Mouse (Mus musculus) urinary bladder, postnatal 14 days (tissue): ENCODE results near the gene Pex7.
A peak's percentile ranks its signal among the peaks of the same experiment; 100 is the strongest.

Experiments
- DNase-seq: peaks from one replicate; pipeline ENCODE4 v3.0.0; 2021; ENCODE audit warnings: low spot score

Gene Pex7

DNA sequence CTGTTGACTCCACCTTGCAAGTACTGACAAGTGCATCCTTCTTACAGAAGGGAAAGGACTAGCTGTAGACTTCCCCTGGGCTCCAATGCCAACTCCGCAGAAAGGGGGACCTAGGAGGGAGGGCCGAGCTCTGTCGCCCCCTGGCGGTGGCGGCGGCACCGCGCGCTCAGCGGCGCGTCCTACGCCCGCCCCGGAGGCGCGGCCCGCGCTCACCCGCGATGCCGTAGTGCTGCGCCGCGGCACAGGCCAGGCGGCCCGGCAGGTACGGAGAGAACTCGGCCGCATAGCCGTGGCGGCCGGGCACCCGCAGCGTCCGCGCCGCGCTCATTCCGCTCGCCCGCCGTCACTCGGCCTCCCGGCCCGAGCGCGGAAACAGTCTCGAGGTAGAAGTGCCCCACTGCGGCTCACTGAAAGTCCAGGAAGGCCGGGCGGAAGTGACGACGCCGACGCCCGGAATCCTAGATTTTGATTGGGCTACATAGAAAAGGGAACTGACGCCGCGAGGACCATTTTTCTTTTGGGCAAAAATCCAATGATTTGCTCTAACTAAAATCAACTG is at the start of gene Pex7:
Gene Pex7 (minus strand): TSS at position 444 of the 559 bp plus-strand sequence.
- peak; percentile 92 for DNase-seq

DNA sequence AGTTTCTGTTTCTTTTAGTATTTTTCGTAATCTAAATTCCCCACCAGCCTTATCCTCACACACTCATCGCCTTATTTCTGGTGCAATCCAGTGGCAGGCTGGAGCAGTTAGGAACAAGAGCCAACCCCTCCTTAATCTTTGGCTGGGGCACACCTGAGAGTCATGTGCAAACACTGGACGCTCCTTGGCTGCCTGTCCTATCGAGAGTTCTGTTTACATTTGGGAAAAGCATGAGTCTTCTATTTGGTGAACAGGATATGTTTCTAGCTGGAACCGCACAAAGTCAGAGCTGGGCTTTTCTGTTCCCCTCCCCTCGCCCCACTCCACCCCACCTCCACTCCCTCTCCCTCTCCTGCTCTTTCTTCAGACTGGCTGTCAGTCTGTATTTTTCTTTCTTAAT is 49.3 kb upstream of the Pex7 start:
- peak; percentile 65 for DNase-seq

DNA sequence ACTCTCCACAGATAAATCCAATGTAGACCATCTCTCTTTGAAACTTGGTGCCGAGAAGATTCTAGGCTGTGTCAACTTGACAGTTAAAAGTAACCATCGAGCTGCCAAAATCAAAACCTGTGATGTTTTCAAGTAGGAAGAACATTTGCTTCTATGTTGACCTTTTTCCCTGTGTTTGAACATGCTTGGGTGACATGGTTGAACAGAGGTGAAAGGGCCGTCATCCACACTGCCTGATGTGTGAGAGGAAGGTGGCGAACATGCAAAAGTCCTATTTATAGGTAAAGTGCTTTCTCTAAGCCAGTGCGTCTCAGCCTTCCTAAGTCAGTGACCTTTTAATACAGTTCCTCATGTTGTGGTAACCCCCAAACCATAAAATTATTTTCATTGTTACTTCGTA is 48.3 kb upstream of the Pex7 start:
- no peak for DNase-seq

DNA sequence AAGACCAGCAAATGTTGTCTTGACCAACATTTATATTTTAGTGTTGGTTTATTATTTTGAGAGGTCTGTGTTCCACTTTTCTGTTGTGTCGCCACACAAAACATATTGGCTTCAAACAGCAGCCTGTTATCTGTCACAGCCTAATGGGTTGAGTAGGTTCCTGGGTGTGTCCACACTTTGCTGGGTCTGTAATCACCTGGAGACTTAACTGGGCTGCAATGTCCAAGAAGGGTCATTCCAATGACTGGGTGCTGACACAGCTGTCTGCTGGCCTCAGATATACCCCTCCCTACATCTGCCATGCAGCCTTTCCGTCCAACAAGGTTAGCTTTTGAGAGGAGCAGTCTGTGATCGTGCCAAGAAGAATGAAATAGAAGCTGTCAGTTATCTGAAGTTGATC is 47.1 kb upstream of the Pex7 start:
- no peak for DNase-seq

DNA sequence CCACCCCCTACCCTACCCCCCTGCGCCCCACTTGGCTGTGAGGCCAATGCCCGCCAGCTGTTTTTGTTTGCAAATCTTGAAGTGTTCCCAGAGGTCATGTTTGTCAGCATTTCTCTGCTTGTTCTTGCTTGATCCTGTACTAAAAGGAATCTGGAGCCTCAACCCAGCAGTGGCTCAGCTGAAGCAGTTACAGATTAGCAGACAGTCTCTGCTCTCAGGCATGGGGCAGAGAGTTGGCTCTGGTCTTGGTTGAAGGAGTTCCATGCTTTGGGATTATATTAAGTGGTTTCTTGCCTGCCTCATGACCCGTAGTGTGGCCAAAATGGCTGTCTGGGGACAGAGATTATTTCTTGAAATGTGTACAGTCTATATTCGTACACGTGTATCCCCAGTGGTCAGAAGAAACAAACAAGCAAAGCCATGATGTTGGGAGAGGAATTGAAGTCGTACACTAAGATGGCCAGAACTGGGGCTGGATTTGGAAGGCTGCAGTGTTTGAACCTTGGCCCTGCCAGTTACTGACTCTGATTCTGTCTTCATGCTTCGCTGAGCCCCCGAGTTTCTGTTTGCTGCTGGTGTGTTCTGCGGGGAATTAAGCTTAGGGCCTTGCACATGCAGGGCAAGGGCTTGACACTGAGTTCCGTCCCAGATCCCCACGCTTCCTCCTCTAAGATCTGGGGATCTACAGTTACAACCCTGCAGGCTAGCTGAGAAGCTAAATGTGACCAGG is 45.7 kb upstream of the Pex7 start:
- DNase-seq: no peak

DNA sequence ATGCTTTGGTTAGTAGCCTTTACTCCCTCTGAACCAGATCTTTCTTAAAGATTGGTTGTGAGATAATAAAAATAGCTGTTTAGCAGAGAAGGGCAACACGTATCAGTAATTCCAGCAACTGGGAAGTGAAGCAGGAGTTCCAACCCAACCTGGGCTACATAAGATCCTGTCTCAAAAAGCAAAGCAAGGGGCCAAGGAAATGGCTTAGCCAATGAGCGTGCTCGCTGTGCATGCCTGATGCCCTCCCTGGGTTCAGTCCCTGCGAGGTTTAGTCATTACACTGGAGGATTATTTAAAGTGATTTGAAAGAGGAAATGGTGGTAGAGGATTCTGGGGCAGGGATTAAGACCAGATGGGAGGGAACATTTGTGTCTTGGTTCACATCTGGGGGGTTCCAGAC is 41.6 kb upstream of the Pex7 start:
- no peak for DNase-seq

DNA sequence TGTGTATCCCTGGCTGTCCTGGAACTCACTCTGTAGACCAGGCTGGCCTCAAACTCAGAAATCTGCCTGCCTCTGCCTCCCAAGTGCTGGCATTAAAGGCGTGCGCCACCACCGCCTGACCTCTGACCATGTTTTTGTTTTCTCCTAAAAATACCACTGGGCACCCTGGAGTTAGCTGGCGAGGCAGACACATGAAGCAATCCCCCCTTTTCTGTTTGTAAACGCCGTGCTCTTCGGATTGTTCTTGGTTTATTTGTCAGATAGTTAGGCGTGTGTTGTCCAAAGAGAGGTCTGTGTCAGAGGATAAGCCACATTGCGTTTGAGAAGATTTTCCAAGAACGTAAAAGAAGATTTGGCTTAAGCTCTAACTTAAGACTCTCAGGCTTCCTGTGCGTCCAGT is 40.9 kb upstream of the Pex7 start:
- DNase-seq: no peak

DNA sequence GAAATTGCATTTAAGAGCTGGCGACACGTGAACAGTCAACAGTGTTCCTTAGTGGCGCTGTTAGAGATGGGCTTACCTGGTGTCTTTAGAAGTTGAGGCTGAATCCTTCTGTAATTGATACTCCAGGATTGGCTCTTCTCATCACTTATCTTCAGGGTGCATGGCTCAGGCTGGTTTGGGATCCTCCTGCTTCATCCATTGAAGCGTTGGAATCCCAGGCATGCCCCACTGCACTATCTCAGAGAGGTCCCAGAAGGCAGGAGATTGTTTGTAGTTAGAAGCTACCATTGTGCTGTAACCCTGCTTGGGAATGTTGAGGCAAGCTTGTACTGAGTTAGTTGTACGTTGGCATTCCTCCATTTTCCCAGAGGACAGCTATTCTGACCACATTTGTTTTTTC is 40.4 kb upstream of the Pex7 start:
- no peak for DNase-seq

DNA sequence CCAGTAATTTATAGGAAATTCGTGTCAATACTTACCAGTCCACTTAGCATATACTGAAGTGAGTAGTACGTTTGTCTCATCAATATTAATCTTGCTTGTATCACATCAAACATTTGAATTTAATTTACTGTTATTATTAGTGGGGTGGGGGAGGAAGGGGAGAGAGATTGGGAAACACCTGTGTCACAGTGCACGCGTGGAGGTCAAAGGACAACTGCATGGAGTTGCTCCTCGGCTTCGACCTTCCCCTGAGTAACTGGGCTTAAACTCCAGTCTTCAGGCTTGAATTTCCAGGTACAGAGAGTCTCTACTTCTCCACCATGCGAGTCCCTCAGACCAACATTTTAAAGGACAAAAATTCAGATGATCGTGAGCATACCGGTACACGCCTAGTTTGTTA is 40.0 kb upstream of the Pex7 start:
- DNase-seq: no peak

DNA sequence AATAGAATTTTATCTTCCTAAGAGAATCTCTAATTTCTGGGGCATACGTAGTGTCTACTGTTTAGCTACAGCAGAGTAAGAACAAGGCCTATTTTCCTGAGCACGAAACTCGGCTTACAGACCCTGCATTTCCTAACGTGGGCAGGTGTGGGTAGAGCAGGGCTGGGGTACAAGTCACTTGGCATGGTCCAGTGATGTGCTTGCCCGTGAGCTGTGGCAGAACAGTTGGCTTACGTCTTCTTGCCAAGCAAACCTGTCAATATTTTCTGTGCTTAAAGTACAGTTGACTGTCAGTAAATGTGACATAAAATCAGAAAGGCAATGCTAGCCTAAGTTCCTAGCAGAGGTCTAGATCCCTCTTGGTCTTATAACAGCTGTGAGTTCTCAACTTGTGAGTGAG is 39.2 kb upstream of the Pex7 start:
- no peak for DNase-seq

DNA sequence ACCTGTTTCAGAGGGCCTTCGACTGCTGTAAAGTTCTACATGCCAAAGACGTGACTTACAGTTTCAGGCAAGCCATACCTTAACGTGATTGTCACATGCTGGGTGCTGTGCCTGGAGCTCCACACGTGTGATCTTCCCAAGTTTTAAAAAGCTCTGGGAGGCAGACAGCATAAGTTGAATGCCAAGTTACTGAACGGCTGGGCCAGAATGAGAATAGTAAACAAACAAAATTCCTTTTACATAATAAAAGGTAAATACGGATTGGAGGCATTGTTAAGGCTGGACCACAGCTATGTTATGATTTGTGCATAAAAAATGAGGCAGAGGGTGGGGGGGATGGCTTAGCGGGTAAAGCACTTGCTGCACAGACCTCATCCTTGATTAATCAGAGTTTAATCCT is 38.2 kb upstream of the Pex7 start:
- DNase-seq: no peak

DNA sequence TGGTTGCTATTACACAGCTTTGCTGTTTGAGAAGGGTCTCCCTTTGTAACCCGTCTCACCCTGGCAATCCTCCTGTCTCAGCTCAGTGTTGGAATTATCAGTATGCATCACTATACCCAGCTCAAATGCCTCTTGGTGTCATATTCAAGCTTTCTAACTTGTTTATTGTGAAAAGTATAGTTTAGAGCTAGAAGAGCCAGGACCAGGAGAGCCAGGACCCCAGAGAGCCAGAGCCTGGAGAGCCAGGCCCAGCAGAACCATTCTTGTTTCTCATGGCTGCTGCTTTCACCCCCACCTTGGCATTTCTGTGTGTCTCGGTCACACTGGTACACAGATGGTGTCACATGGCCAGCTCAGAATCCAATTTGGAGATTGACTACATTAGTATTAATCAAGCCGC is 35.1 kb upstream of the Pex7 start:
- no peak for DNase-seq

DNA sequence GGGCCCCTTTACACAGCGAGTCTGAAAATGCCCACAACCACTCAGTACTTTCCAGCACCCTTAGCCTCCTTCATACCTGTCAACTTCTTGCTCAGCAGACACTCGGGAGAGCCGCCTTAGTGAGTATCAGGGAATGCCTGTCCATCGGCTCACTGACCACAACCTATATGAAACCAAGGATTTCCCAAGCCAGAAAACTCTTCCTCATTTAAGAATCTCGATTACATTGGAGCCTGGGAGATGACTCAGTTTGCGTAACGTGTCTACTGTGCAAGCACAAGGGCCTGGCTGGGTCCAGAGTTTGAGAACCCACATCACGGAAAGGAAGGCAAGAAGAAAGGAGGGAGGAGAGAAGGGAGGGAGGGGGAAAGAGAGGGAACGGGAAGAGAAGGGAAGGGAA is 34.4 kb upstream of the Pex7 start:
- DNase-seq: no peak

DNA sequence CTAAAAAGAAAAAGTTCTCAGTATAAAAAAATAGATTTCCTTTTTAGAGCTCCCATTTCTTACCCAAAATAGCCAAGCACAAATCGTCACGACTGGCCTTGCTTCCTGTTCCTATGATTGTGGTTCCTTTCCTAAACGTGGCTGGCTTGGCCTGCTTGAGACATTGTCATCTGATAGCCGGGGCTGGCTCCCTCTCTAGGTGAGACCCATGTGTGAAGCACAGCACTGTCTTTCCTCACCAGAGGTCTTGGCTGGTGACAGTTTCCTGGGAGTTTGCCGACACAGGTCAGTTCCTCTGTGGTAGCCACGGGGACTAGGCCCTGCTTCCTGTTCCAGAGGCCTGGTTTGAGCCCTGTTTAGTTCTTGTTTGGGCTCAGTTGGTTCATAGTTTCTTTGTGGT is 33.6 kb upstream of the Pex7 start:
- DNase-seq: no peak

DNA sequence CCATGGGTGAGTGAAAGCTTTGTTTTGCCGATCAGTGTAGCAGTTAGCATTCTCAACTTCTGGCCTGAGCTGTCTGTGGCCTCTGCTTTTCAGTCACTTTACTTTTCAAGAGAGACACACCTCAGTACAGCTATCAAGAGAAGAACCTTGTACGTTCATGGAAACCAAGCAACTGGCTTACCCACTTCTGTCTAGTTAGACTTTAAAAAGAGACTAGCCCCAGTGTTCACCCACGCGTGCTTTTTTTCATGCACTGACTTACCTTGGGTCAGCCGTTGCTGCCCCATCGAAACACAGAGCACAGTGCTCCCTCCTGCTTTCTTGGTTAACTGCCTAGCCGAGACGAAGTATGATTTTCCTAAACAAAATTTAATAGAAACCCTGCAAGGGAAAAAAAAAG is 33.1 kb upstream of the Pex7 start:
- DNase-seq: no peak

DNA sequence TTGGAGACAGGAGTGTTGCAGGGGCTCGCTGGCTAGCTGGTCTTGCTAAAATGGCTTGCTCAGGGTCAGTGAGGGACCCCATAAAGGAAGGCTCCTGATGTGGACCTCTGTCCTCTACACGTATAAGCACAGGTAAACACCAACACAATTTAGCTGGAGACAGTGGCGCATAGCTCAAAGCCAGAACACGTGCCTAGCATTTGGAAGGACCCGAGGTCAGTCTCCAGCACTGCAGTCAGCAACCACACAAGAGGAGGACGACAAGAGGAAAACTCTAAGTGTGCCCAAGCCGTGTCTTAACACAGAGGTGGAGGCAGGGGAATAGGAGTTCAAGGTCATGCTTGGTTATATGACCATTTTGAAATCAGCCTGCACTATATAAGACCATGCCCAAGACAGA is 32.6 kb upstream of the Pex7 start:
- DNase-seq: no peak

DNA sequence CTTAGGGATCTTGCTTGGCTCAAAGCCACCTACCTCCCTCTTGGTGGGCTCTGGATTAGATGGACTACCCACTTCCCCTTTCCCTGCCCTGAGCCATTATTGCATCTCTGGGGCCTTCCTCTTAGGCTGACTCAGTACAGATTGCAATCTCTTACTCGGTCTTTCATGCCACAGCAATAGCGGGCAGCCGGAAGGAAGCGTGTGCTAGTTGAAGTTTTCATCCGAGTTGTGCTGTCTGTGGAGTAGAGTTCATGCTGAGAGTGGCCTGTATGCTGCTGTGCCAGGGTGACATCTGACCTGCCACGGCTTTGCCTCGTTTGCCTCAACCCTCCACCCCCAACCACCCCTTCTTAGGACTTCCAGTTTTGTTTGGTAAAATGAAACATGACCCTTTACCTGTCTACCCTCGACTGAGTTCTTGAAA is 31.8 kb upstream of the Pex7 start:
- DNase-seq: peak; percentile 39

DNA sequence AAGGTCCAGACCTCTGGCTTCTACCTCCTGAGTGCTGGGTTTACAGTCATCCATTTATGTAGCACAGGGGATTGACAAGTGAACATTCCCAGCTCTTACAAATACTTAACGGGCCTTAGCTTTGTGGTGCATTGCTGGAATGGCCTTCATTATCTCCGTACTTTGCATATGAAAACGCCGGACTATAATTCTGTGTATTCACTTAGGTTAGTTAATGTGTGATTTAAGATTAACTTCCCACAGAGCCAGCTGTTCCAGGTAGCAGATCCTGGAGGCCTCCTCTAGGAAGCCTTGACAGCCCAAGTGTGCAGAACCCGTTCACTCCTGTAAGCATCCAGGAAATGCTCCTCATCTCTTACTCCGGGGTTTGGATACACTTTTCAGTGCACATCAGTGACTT is 31.2 kb upstream of the Pex7 start:
- no peak for DNase-seq

DNA sequence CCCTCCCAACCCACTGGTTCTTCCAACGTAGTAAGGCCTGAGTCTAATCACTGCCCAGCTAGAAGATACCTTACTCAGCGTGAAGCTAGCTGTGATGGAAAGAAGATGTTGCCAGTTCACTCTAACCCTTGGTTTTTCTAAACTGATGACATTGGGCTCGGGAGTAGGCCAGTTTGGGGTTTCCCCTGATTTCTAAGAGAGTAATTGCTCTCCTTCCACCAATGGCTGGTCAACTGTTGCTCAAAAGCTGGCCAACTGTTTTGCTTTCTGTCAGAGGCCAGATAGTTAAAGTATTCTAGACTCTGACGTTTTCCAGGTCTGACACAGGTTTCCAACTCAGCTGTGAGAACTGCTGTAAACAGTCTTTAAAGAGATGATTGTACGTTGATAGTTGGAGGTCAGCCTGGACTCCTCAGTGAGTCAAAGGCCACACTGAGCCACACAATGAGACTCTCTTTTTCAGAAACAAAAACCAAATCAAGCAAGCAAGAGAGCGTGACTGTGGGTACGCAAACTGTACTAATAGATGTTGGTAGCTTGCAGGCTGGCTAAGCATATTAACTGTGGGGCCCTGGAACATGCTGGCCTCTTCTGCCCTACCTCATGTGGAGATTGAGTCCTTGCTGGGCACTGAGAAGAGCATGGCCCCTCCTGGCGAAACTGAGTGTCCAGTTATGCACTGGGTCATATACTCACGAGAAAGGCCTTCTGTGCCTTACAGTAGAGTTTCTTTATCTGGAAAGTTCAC is 29.6 kb upstream of the Pex7 start:
- no peak for DNase-seq

DNA sequence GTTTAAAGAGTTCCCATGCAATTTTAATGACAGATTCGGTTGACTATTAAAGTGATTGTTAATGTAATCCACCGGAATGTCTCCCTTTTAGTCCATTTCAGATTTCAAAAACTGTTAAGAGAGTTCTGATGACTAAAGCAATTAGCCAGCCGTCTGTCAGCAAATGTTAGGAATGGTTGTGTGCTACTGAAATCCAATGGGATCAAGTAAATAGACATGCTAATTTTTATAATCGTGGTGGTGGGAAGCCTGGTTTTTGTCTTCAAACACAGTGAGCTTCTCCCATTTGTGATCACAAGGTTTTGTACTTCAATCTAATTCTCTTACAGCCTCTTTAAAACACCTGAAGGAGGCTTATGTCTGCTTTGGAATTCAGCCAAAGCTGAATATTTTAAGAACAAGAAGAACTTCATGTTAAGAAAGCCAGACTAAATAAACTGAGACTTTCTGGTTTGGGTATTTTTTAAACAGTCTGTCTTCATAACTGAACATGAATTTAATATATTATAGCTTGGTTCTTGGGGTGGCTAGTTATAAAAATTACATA is 28.4 kb upstream of the Pex7 start:
- DNase-seq: no peak

DNA sequence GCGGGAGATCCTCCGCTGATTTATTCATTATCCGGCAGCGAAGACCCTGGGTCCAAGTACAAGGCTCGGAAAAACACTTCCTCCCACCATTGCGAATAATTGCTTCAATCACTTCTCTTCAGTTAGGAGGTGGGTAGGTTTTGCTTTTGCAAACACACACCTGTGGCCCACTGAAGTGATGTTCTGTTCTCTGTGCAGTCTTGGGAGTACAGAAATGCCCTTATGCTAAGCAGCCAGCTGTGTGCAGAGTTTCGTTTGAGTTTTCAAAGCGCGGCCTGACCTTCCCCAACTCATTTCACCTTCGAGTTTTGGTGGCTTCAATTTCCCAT is 27.8 kb upstream of the Pex7 start:
- DNase-seq: no peak

DNA sequence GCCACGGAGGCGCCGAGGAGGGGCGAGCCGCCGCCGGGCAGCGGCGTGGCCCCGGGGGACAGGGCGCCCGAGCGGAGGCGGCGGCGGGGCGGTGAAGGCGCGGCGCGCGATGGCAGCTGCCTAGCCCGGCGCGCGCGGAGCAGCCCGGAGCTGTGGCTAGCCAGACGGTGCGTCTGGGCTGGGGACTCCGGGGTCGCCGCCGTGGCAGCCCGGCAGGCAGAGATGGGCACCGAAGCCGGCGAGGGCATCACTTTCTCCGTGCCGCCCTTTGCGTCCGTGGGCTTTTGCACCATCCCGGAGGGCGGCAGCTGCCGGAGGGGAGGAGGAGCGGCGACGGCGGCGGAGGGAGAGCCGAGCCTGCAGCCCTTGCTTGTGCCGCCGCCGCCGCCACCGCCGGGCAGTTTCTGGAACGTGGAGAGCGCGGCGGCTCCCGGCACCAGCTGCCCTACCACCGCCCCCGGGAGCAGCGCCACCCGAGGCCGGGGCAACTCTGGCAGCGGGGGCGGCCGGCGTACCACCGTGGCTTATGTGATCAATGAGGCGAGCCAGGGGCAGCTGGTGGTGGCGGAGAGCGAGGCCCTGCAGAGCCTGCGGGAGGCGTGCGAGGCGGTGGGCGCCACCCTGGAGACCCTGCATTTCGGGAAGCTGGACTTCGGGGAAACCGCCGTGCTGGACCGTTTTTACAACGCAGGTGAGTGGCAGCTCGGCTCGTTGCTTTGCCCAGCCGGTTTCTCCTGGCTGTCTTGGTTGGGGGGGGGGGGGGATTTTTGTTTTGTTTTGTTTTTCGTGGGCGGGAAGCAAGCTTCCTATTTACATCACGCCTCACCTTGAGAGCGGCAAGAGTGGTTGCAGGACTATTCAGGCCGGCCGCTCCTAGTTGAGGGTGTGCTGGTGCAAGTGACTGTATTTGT is 27.1 kb upstream of the Pex7 start, which contains the start of gene Map3k5:
Gene Map3k5 (plus strand): TSS at position 89 of the 911 bp plus-strand sequence.
- DNase-seq: peak; percentile 54
